Mouse (Mus musculus) Patski (cell line): ENCODE measurements around the gene Mab21l1. TPM values are rescaled to one million over a fixed set of nuclear protein-coding genes. Genes with fewer than 3 reads are reported as not detected.

Source experiments
- ATAC-seq: fragments of 100-300 bp; one replicate; pipeline ENCODE4 v1.8.0; 2021
- CTCF ChIA-PET: fragments of 350-600 bp; sonication (Branson Sonifier 250); formaldehyde crosslinking; loops from one replicate; lab custom pipeline; 2022; ENCODE audit warnings: inconsistent platforms; lab: Charles Lee
- POLR2A ChIA-PET: fragments of 350-600 bp; sonication (Branson Sonifier 250); formaldehyde crosslinking; loops from one replicate; lab custom pipeline; 2022; ENCODE audit warnings: antibody characterized with exemption, inconsistent platforms; lab: Charles Lee
- DNase-seq: peaks from one replicate; pipeline ENCODE4 v3.0.0-alpha.2; 2011; ENCODE audit warnings: low read depth, low spot score
- H3K27me3 ChIP-seq: fragments of 371-371 bp; one replicate; pipeline ENCODE4 v1.5.1; 2021
- CTCF ChIP-seq: fragments of 100-300 bp; IDR thresholded peaks from one replicate; pipeline ENCODE4 v1.5.1; 2021
- in situ Hi-C: fragments of 300-500 bp; cut with MboI; formaldehyde crosslinking; loops from 3 replicates; pipeline ENCODE4 v1.11.1; 2018; ENCODE audit warnings: low pct_unique_long_range_greater_than_20kb, mixed read lengths
- polyA plus RNA-seq: library from polyadenylated mRNA; unstranded; gene quantifications from one replicate; pipeline ENCODE4 v1.2.3, GENCODE M21; 2021

Mab21l1 gene
- polyA plus RNA-seq, 1 experiment from 2014 or later: 0.15 TPM

- no peaks in the 10 kb centered on the region for H3K27me3 ChIP-seq
- ChIA-PET CTCF (interaction anchor here (1.0 kb wide), 1 partner anchor 18 kb away, joined by 3 read pairs; no protein-coding TSS in a partner anchor), POLR2A (no interaction called here)
- no peak for TF ChIP-seq CTCF
- in situ Hi-C loops: no loop called here
- DNase-seq (no peak), ATAC-seq (no peak)
Observed at GRCm38 (mm10) chr3:55777501-55777900, 4.8 kb upstream of the Mab21l1 start.

DNA sequence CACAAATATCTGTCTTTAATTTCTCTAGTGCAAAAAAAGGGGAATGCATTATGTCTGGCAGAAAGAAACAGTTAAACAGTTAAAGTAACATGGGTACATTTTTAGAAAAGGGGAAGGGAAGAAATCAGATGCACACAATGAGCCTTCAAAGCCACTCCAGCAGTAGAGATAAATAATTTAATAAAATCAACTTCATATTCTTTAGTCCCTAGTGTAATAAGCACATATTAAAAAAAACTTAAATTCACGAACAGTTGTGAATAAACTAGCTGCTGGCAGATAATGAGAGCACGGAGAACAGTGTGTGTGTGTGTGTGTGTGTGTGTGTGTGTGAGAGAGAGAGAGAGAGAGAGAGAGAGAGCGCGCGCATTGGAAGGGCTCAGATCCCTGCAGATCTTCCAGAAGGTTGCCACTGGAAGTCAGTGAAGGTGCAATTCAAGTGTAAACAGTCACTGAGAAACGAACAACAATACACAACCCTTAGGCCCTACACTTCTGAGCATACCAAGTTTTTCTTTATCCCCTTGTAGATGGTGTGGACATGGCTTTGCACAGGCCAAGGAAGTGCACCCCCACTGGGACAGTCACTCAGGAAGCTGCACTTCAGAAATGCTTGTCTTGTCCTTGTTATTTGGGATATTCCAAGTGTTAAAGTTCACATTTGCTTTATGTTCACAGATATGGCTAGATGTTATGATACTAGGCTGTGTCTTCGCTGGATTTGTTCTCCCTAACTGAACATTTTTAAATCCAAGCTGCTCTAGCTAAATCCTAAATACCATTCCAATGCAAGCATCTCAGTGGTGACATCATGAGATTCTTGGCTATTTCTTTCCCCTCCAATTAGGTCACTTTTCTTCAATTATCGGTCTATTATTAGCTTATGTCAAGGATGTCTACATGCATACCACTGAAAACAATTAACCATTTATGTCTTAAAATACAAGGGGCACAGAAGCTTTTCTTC, 3.3 kb upstream of the Mab21l1 start:
- TF ChIP-seq CTCF: no peak
- ChIA-PET CTCF (interaction anchor here (0.8 to 1.7 kb wide), 2 partner anchors 11 to 31 kb away, joined by 4 read pairs; no protein-coding TSS in a partner anchor), POLR2A (no interaction called here)
- in situ Hi-C loops: no loop called here
- no peak for ATAC-seq
- no peaks in the 10 kb centered on the region for H3K27me3 ChIP-seq
- no peak for DNase-seq

DNA sequence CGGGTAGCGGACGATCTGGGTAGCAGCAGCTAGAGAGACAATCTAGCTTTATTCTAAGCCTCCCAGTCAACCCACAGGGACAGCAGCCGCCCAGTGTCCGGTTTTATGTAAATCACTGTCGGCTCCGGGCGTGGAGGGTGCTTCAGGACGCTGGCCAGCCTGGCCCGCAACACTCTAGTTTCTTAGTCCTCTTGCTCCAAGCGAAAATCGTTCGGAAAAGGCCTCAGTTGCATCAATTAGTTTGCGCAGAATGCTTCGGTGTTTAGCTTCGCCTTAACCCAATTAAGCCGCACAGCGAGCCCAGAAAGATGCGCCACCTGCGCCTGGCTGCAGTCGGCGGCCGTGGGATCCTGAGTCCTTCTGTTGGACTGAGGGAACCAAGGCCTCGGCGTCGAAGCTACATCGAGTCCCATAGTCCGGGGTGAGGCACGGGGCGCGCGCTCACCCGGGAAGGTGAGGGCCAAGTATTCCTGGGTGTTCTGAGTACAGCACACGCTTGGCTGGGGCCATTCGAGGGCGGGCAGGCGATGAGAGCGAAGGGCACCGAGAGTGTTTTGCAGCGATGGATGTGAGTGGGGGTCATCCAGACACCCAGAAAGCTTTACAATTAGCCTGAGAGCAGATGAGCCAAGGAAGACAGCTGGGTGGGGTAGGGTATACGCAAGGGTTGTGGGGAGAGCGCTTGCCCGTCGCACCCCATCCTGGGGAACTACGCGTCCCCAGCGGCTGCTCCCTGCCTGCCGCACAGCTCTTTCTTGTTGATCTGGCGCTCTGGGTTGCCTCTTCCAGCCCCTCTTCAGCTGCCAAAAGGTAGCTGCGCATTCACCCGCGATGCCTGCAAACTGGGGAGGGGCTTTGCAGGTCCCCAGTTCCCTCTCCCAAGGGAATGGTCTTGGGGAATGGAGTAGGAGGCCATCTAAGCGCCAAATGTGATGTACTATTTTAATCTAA, 1.9 kb upstream of the Mab21l1 start:
- DNase-seq: no peak
- ChIA-PET CTCF (interaction anchor here (1.5 to 1.7 kb wide), 3 partner anchors 9 to 16 kb away, joined by 3 to 4 read pairs (median 4); no protein-coding TSS in a partner anchor), POLR2A (interaction anchor here (0.7 to 1.2 kb wide), 2 partner anchors 15 to 30 kb away, joined by 3 to 4 read pairs; no protein-coding TSS in a partner anchor)
- ATAC-seq: no peak
- in situ Hi-C loops: no loop called here
- no peaks in the 10 kb centered on the region for H3K27me3 ChIP-seq
- TF ChIP-seq CTCF: no peak

- no peaks in the 10 kb centered on the region for H3K27me3 ChIP-seq
- ATAC-seq: no peak
- ChIA-PET POLR2A (interaction anchor here (0.7 to 1.2 kb wide), 2 partner anchors 13 to 29 kb away, joined by 3 to 4 read pairs; no protein-coding TSS in a partner anchor), CTCF (interaction anchor here (0.9 to 1.6 kb wide), 5 partner anchors 12 to 274 kb away, joined by 3 to 5 read pairs (median 3); no protein-coding TSS in a partner anchor)
- no peak for TF ChIP-seq CTCF
- in situ Hi-C loops: no loop called here
- DNase-seq: no peak
Observed at GRCm38 (mm10) chr3:55781429-55782055, 768 bp upstream of the Mab21l1 start.

GRCm38 (mm10) chr3:55782771-55783170, 461 bp downstream of the Mab21l1 start:
- in situ Hi-C loops: no loop called here
- ChIA-PET POLR2A (no interaction called here), CTCF (interaction anchor here (0.8 to 1.7 kb wide), 2 partner anchors 13 to 19 kb away, joined by 3 to 4 read pairs; no protein-coding TSS in a partner anchor)
- no peaks in the 10 kb centered on the region for H3K27me3 ChIP-seq
- DNase-seq: no peak
- TF ChIP-seq CTCF: no peak
- no peak for ATAC-seq

GRCm38 (mm10) chr3:55783171-55784081, 1.1 kb downstream of the Mab21l1 start:
- in situ Hi-C loops: no loop called here
- DNase-seq (no peak), ATAC-seq (no peak)
- TF ChIP-seq CTCF: no peak
- ChIA-PET CTCF (interaction anchor here (0.8 to 1.7 kb wide), 2 partner anchors 13 to 19 kb away, joined by 3 to 4 read pairs; no protein-coding TSS in a partner anchor), POLR2A (no interaction called here)
- H3K27me3 ChIP-seq: no peaks in the 10 kb centered on the region

DNA sequence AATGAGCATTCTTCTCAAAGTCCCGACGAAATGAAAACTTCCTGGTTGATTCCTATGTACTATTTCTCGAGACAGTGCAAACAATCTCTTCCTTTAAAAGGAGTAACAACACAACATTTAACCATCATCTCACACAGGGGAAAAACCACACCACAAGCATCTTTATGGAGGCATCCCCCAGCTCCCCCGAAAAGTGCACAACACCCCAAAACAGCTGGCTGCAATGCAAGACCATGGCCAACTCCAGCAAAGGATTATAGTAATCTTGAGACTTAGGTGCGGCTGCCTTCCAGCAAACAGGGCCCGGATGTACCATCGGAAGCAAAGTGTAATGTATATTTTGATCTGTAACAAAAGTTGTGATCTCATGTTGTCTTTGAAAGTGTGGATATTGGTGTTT, 1.8 kb downstream of the Mab21l1 start:
- ATAC-seq: no peak
- no peak for DNase-seq
- CTCF ChIA-PET: no interaction called here
- no peak for TF ChIP-seq CTCF
- in situ Hi-C loops: no loop called here
- POLR2A ChIA-PET: no interaction called here
- H3K27me3 ChIP-seq: no peaks in the 10 kb centered on the region

DNA sequence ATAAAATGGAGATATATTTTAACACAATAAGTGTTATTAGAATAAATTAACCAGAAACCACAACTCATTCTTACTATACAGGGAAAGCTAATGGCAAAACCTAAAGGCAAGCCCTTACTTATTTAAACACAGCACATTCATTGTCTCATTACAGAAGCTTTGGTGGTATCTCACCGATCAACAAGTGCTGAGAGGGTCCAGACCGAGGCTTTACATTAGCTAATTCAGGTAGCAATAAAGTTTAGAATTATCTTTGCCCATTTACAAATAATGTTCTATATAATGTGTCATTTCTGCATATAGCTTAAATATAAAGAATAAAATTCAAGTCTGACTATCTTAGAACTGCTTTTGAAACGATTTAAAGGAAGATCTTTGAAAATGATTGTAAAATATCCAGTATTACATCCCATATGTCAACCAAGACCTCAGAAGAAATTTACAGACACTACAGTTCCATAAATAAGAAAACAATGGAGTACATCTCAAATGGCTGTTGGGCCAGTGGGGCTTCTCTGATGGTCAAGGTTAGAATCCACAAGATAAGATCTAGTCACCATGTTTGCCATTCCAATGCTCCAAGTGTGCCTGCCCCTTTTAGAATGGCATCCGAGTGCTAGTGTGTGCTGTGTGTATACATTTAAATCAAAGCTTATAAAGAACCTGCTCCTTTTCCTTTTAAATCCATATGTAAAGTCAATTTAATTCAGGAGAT, 3.1 kb downstream of the Mab21l1 start:
- CTCF ChIA-PET: interaction anchor here (1.5 to 1.7 kb wide), 2 partner anchors 9 to 18 kb away, joined by 4 read pairs; no protein-coding TSS in a partner anchor
- in situ Hi-C loops: no loop called here

More for the DNA sequence above, 3.1 kb downstream of the Mab21l1 start:
- H3K27me3 ChIP-seq: no peaks in the 10 kb centered on the region
- POLR2A ChIA-PET: no interaction called here
- TF ChIP-seq CTCF: no peak
- DNase-seq (no peak), ATAC-seq (no peak)
